Mouse (Mus musculus): ENCODE results near the gene Acta2.

- TF ChIP-seq CTCF (conservative IDR thresholded peaks at IDR 0.05 in 1 of 2, IDR thresholded peaks at IDR 0.05 in 1 of 2; ENCODE audit: low read depth in 2 of 2, low read length in 2 of 2): no peak
- no peak for TF ChIP-seq POLR2A (IDR thresholded peaks at IDR 0.05; ENCODE audit: low read depth, low read length)
- TF ChIP-seq TBP (conservative IDR thresholded peaks at IDR 0.05; ENCODE audit: low read depth, low read length): no peak
- TF ChIP-seq TCF12 (IDR thresholded peaks at IDR 0.05; ENCODE audit: low read depth, low read length): no peak
- TF ChIP-seq ZNF384 (IDR thresholded peaks at IDR 0.05; ENCODE audit: low read depth, low read length): no peak
- TF ChIP-seq ETS1 (conservative IDR thresholded peaks at IDR 0.05; ENCODE audit: low read depth, low read length): no peak
- TF ChIP-seq CHD2 (IDR thresholded peaks at IDR 0.05; ENCODE audit: low read length): no peak
- no peak for TF ChIP-seq CHD1 (IDR thresholded peaks at IDR 0.05; ENCODE audit: low read depth, low read length)
- TF ChIP-seq EP300 (IDR thresholded peaks at IDR 0.05; ENCODE audit: low read length): no peak
- no peak for TF ChIP-seq MAFK (IDR thresholded peaks at IDR 0.05; ENCODE audit: insufficient replicate concordance, low read length)
Observed at GRCm38 (mm10) chr19:34270824-34271464, 15.6 kb upstream of the Acta2 start.

All from CH12.LX (cell line).